Mouse (Mus musculus): ENCODE results near the gene Rfx2. TPM values are rescaled to one million over a fixed set of nuclear protein-coding genes. Genes with fewer than 3 reads are reported as not detected.

Gene Rfx2
- total RNA-seq, 4 experiments from 2014 or later = 2.1 to 4.1 (median 3.1) TPM

DNA sequence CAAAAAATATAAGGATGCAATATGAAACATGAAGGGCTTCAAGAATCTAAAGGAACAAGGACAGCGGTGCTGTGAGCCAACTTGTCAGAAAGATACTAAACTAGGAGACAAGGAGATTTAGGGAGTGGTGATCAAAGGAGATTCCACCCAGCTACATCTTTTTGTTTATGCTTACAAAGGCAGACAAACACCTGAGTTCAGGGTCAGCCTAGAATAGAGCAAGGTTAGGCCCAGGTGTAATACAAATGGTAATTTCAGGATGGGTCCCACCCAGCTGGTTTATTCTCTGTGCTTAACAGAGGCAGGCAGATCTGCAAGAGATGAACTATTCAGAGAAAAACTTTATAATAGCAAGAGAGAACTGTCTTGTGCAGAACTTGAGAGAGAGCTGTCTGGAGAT is 2.6 kb upstream of the Rfx2 start:
- DNase-seq (ENCODE audit: low spot score in 2 of 2) = no peak

DNA sequence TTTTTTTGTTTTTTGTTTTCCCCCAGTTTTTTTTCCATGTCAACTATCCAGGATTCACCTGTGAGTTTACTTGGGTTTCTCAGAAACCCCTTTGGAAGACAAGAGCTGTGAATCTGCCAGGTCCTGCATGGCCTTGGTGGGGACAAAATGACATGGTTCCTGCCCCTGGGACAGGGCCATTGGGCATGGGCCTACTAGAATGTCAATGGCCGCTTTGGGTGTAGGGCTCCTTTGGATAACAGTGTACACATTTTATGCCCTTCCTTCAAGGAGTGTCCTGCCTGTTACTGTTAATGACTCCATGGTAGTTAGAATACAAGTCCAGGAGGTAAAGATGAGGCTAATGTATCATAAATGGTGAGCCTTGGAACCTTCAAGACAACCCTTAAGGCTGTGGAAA is 2.1 kb upstream of the Rfx2 start:
- DNase-seq (ENCODE audit: low spot score in 2 of 2) = no peak

DNA sequence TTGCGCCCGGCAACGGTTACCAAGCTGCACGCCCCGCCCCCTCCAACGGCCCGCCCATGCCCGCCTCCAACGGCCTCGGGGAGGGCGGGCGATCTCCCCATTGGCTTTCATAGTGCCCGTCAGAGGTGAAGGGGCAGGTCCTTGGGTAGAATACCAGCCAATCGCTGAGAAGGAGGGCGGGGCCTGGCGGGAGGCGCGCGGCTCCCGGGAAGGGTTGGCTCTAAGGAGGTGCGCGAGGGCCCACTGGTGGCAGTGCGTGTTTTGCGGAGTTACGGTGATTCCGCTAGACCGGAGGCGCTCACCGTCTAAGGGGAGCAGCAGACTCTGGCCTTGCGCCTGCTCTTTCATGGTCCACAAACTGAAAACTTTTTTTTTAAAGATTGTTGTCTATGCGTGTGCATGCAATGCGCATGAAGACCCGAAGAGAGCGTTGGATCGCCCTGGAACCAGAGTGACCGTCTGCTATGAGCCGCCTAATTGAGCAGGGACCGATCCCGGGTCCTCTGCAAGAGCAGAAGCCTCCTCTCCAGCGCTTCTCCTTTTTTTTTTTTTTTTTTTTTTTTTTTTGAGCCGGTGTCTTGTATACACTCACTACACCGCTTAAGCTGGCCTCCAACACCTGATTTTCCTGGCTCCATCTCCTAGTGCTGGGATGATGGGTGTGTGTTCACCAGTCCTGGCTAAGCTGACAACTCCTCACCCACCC is 451 bp upstream of the Rfx2 start:
- peak; percentile 88 to 98 for DNase-seq (ENCODE audit: low spot score in 2 of 2)

DNA sequence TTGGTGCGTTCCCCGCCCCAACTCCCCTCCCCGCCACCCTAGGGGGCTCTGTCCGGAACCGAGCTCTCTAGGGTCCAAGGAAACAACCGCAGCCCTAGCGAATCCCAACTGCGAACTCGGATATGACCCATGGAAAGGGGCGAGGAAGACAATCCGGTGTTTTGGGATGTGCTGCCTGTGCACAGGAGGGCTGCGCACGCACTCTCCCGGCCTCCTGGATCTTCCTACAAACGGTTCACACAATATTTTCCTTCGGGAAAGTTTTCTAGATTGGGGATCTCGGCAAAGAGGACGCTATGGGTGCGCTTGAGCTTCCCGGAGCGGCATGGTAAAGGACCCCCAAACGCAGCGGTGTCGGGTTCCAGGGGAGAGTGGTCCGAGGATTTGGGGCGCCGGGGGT is 1.0 kb downstream of the Rfx2 start:
- no peak for DNase-seq (ENCODE audit: low spot score in 2 of 2)

DNA sequence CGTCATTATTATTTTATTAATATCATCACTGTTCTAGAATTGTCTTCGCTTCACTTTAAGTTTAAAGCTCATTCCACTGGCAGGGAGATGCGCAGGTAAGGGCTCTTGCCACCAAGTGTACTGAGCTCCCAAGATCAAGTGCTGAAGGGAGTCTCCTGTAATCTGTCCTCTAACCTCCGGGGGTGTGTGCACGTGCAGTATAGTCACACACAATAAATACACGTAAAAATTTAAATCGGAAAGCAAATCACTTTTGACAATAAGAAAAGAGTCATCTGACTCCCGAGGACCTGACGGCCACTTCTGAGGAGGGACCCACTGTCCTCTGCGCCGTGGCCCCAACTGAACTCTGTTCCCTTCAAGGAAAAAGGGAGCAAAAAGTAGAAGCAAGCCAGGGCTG is 1.6 kb downstream of the Rfx2 start:
- no peak for DNase-seq (ENCODE audit: low spot score in 2 of 2)

DNA sequence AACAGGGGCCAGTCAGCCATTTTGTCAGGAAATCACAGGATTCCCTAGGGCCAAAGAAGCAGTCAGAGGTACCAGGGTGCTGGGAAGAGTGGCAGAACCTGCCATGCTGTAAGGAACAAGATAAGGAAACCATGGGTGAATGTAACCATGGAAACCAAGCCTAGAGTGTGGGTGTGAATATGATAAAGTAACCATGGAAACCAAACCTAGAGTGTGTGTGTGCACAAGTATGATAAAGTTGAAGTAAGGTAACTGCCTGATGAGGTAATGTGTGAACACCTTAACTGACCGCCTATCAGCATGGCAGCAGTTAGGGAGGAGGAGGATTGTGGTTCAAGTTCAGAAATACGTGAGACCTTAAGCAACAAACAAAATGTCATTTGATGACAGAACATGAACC is 4.1 kb downstream of the Rfx2 start:
- peak in 1 of 2 experiments; percentile 33 for DNase-seq (ENCODE audit: low spot score in 2 of 2)

DNA sequence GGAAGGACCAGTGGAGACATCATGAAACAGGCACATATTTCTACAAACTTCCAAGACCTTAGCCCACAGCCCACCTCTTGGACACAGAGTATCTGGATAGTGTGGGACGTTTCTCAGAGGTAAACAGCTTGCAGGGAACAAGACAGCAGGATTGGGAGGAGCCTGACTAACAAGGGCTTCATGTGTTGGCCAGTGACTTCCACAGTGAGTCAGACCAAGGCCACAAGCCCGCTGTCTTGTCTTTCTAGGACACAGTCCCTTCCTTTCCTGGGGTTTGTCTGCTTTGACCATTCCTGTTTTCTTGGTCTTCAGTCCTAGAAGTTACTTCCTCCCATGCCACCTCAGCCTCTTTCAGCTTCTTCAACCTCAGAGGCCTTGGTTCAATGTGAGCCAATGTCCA is 7.5 kb downstream of the Rfx2 start:
- no peak for DNase-seq (ENCODE audit: low spot score in 2 of 2)

DNA sequence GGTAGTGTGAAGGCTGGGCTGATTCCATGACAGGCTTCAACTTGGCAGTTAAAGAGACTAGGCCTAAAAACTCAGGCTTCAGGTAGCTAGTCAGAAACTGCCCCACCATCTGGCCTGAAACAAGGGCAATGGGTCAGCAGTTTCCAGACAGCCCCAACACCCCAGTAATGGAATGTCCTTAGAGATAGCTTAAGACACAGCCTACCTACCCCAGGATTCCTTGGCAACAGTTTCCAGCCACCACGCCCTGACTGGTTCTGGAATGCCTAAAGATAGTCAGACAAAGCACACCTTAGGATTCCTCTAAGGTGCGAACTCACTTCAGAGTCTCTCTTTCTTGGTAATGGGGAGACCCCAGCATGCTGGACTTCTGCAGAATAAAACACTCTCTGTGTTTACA is 8.4 kb downstream of the Rfx2 start:
- no peak for DNase-seq (ENCODE audit: low spot score in 2 of 2)

DNA sequence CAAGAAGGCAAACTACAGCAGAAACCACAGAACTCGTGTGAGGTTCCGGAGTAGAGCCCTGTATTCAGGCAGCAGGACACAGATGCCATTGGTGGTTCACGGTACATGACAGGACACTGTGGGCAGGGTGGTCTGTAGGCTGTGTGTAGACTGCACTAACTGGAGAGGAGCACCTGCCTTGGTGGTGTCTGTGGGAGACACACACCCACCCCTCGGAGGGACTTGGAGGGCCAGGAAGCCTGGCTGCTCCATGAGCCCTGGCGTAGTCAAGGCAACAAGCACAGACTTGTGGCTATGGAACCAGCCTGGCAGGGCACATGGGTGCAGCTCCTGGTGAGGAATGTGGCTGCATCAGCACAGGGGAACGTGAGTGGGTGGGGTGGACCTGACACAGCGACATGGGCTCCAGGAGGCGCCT is 11.1 kb downstream of the Rfx2 start:
- peak in 1 of 2 experiments; percentile 47 for DNase-seq (ENCODE audit: low spot score in 2 of 2)

DNA sequence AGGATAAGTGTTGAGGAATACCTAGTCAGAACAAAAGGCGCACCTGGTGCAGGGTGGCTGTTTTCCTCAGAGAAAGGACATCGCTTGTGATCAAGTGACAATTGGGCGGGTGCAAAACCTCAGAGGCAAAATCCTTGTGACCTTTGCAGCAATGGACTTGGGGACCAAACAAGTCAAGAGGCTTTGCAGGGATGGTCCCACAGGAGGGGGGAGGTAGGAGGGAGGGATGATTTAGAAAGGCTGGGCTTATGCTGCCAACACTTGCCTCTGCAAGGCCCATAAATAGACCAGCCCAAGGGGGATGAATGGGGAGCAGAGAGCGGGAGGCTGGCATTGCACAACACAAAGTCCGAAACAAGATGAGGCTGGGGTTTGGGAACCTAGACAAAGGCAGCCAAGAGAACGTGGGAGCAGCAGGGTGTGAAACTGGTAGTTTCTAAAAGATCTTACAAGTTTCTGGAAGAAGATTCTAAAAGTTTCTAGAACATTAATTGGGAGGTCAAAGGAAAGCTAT is 11.7 kb downstream of the Rfx2 start:
- DNase-seq (ENCODE audit: low spot score in 2 of 2) = no peak

DNA sequence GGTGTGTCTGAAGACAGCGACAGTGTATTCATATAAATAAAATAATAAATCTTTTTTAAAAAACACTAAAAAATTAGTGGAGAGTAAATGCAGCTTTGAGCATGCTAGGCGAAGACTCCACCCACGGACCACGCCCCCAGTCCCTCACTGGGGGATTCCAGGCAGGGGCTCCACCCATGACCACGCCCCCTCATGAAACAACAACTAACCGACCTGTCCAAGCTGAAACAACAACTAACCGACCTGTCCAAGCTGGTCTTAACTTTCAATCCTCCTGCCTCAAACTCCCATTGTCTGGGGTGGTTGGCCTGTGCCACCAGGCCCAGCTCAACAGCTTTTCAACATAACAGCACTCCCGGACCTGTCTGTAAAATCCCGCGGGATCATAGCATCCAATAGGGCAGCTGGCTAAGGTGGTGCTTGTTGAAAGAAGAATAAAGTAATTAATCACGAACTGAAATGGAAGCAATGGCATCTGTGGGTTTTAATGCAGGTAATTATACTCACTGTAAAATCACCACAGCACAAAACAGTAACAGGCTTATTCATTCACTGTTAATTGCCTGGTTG is 12.7 kb downstream of the Rfx2 start:
- no peak for DNase-seq (ENCODE audit: low spot score in 2 of 2)

DNA sequence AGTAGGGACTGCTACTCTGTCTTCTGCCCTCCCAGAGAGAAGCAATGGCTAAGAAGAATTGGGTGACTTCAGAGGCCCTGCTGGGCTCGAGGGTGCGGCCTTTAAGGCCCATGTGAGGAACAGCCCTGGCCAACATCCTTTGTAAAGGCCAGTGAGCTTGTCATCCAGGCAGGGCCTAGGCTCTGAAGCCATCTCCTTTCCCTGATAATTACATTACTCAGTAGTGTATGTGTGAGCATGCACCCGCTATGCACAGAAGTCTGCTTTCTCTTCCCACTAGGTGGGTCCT is 15.8 kb downstream of the Rfx2 start:
- DNase-seq (ENCODE audit: low spot score in 2 of 2) = no peak

DNA sequence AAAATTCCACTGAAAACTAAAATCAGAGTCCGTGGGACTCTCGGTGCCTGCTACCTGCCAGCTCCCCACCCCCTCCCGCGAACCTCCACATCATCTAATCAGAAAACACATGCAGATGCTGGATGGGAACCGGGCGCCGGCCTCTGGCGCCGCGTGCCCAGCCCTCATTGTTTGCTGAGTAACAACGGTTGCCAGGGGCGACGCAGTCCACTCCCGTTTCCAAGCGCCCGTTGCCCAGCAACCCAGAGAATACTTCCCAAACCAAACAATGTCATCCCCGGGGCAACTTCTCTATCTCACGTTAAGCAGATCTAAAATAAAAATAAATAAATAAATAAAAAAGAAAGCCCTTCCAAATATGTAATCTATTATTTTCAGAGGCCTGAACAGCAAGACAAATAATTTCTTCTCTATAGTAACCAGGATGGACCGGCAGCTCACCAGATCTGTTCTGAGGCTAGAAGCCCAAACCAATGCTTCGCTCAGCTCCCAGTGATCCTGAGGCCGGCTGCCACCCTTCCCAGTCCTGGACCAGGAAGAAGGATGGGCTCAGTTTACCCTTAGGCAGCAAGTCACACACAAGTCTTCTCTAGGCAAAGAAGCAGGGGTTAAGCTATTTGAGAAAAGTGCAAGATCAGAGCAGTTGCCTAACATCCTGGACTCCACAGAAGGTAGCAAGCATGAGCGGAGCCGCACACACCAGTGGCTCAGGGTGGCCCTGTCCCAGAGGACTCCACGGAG is 16.3 kb downstream of the Rfx2 start:
- DNase-seq (ENCODE audit: low spot score in 2 of 2) = peak; percentile 43 to 79

DNA sequence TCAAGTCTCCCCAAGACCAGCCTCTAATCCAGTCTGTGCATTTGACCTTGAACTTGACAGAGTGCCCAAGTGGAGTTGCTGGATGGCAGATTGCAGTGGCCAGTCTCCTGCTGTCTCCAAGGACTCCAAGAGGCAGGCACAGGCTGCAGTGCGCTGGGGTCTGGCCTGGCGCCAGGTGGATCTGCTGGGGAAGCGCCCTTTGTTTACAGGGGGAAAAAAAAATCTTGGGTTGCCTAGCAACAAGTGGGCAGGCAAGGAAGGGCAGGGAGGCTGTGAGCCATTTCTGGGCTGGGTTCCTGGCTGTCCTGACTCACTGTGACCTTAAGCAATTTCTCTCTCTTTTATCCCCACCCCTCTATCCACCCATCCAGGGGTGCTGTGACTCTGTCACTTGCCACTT is 20.6 kb downstream of the Rfx2 start:
- DNase-seq (ENCODE audit: low spot score in 2 of 2) = peak; percentile 42 to 79

DNA sequence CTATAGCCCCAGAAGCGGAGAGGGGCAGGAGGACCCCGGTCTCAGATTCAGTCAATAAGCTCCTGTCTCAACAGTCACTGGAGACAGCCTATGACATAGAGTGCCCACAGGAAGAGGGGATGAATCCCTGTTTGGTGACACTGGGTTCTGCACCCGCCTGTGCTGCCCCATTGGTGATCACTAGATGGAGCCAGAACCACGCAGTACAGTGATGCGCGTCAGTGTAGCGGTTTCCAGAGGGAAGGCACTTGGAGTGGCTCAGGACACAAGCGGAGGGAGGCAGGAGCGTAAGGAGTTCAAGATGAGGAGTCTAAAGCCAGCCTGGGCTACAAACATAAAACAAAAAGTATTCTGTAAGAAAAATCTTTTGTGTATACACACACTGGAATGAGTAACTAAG is 22.3 kb downstream of the Rfx2 start:
- peak; percentile 55 to 70 for DNase-seq (ENCODE audit: low spot score in 2 of 2)

DNA sequence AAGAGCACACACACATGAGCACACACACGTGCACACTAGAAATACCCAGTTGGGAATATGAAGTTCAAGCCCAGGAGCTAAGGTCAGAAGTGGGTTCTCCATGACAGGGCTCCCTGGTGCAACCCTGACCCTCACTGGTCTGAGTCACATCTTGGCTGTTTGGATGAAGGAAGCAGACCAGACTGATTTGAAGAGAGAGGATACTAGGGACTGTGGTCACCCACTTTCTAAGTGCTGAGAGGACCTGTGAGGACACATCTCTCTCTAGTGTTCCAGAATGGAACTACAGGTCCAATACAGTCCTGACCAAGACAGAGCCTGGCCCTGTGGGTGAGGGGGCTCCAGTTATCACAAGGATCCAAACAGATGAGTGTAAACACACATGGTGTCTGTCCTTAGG is 25.0 kb downstream of the Rfx2 start:
- DNase-seq (ENCODE audit: low spot score in 2 of 2) = no peak

DNA sequence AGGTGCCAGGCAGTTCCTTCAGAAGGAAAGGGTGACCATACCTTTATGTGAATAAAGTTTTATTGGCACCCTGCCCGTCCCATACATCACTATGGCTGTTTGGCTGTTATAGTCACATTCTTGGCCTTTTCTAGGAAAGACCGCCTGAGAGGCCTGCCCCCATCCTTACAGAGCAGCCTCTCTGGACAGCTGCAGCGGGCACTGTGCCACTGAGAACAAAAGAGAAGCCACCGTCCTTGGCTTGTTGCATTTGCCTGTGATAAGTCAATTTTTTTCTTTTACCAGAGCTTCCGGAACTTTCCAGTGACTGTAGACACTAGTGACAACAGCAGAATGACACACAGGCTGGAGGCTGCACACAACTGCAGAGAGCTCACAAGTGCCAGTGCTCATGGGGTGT is 25.9 kb downstream of the Rfx2 start:
- DNase-seq (ENCODE audit: low spot score in 2 of 2) = no peak

DNA sequence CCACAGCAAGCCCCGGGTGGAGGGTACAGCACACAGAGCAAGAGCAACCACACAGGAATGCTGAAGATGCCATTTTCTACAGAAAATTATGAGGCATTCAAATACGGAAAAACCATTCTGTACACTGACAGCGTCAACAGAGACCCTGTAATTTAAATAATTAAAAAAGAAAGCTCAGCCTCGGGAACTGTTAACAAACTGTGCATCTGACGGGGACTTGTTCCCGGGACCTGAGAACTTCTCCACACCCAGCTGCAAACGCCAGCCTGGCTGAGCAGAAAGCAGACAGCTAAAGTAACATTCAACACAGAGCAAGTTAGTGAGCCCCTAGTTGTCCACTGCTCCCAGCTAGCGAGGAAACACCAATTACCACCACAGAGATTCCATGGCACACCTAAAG is 28.7 kb downstream of the Rfx2 start:
- no peak for DNase-seq (ENCODE audit: low spot score in 2 of 2)

DNA sequence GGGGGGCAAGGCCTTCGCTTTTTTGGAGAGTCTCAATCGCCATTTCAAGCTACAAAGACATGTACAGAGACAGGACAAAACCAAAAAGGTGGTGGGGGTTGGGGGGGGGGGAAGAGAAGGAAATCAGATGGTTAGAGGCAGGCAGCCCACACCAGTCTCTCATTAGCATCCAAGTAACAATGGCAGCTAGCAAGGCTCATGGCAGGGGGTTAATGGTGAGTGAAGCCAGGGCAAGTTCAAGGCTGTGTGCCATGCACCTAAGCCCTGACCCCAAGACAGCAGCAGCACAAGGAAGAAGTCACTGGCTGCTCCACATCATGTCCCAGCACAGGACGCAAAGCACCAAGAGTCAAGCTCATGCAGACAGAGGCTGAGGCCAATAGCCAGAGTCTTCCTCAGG is 31.5 kb downstream of the Rfx2 start:
- DNase-seq (ENCODE audit: low spot score in 2 of 2) = no peak

DNA sequence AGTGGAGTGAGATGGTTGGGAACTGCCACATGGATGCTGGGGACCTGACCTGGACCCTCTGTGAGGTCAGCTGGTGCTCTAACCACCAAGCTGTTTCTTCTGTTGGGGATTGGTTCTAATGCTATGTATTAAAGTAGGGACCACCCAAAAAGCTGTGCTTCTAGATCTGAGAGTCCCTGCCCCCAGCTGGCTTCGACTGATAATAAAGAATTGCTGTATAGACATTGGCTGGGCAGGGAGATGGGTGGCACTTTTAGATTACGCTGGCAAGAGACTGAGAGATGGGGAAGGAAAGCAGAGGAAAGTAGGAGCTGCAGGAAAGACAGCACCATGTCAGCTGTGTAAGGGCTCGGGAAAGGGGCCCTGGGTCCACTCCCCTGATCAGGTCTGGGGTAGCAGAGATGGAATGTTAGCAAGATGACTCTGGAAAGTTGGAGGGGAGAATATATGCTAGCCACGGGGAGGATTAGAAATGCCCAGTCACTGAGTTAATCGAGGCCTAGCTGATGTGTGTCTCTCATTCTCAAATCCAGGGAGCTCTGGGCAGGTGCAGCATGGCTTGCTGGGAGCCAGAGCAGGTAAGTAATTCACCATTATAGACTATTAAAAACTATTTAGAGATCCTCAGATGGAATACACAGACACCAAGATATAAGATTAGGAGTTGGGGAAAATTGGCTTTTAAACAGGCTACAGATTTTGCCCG is 37.0 kb downstream of the Rfx2 start:
- DNase-seq (ENCODE audit: low spot score in 2 of 2) = no peak

DNA sequence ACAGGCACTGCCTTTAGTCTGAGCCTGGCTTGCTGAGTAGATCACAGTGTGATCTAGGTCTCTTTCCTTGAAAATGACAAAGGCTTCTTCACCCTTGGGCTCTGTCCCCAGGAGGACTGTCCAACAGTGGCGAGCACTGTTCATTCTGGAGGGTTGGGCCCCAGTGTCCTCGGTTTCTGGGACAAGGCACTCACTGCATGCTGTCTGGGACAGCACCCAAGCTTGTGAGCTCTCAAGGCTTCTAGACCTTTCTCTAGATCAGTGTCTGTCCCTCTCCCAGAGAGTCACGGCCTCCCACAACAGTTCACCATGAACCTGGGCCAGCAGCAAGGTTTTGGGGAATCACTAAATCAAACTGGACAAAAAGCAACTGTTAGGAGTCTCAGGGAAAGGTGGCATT is 38.2 kb downstream of the Rfx2 start:
- DNase-seq (ENCODE audit: low spot score in 2 of 2) = no peak

DNA sequence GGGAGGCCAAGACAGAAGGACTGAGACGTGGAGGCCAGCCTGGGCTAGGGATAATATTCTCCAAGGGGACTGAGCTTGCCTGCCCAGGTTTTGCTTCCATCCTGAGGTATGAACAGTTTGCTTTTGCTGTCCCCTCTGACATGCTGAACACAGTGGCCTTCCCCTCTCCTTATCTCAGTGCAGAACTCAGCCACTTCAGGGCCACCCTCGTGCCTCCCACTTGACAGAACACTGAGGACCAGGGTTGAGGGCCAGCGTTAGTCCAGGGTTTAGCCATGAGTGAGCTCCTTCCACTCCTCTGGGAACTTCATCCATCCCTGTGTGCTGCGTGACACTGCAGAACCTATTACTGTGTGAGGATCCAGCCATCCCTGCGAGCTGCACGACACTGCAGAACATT is 41.5 kb downstream of the Rfx2 start:
- DNase-seq (ENCODE audit: low spot score in 2 of 2) = no peak
